Mouse (Mus musculus): ENCODE data around the gene Gpr156.

DNA sequence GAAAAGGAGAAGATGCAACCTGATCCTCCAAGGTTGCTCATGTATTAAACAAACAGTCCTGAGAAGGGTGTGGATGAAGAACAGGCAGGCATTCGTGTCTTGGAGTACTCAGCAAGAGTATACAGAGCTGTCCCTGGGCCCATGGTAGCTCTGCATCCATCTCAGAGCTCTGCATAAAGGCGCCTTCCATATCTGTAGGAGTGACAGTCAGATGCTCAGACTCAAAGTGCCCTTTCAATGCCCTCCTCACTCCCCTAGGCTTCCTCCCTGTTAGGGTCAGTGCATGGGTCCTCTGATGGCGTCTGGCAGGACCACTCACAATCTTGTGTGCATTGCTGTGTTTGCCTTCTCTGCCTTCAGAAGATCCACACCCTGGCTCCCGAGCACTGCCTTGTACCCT, 36.9 kb downstream of the Gpr156 start:
- TF ChIP-seq CTCF (IDR thresholded peaks at IDR 0.05; ENCODE audit: extremely low read depth, insufficient read length, insufficient replicate concordance, low read depth, low read length) (no peak), POLR2A (IDR thresholded peaks at IDR 0.05; ENCODE audit: low read depth, low read length) (no peak)

Data from small intestine, adult 2 months (tissue).